Mouse (Mus musculus): Measurements from ENCODE around the gene Esrra.

DNA sequence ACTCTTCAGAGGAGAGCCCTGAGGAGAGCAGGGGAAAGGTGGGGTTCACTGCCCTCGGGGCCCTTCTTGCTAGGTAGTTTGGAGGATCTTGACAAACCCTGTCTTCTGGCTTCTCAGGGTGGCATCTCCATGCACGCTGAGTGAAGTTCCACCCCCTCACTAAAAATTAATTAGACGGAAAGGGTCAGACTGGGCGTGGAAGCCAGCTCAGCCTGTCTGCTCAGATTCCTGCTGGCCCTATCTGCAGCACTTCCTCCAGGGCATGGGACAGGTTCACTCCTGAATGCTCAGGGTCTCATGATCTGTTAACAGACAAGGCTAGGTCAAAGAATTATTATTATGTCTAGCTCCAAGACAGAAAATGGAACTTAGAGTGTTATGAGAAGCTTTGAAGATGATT, 29.1 kb downstream of the Esrra start:
- TF ChIP-seq CTCF (IDR thresholded peaks at IDR 0.05; ENCODE audit: insufficient read depth, low read depth, low read length), result no peak
- TF ChIP-seq POLR2A (IDR thresholded peaks at IDR 0.05; ENCODE audit: insufficient read depth, low read depth, low read length), result no peak

Data from olfactory bulb, adult 2 months (tissue).